Mouse (Mus musculus) right cerebral cortex, postnatal 36 days (tissue): ENCODE data around the gene Umodl1.

ENCODE experiments used
- DNase-seq, 2 experiments: peaks; one replicate each; pipeline ENCODE4 v3.0.0; 2022; ENCODE audit warnings: low spot score in 2 of 2, mixed read lengths in 1 of 2

Gene Umodl1

DNA sequence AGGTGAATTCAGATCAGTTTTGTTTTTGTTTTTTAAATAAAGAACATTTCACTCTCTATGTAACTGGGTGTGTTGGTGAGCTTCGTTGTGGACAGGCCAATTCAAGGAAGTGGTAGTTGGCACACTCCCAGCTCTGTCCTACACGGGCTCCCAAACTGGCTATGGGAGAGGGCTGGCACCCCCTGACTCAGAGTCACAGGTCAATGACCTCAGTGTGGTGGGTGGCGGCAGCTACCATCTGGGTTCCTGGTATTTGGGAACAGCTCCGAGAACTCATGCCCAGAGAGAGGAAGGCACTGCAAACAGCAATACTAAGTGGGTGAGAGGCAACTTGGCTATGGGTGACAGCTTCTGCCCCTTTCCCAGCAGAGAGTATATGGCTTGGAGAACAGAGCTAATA is 83.9 kb downstream of the Umodl1 start:
- DNase-seq: no peak

DNA sequence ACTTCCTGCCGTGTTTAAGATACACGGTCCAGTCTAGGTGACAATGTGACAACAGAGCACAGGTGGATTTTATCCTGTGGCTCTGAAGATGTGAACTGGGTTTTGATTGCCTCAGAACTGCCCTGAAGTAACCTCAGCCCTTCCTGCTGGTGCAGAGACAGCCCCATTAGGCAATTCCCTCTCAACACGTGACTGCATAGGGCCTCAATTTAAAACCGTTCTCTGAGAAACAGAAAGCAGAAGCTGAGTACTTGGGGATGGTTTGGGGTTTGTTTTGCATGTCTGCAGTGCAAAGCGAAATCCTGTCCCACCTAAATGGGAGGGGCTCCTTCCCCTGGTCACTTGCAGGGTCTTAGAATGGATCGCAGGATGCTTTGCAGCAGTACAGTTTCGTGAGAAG is 85.2 kb downstream of the Umodl1 start:
- no peak for DNase-seq

DNA sequence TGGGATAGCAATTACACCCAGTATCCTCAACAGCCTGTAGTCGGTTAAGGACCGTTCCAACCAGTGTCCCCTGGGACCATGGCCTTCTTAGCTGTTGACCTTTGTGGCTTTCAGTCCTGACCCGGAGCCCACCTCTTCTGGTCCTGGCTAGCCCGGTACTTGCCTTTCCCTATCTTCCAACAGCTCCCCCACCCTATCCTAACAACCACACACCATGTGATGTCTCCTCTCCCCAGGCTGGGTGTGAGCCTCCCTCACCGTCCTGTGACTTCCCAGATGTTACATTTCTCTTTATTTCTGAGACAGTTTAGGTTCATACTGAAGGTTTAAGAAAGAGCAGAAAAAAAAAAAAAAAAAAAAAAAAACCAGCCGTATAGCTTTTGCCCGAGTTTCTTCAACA is 86.0 kb downstream of the Umodl1 start:
- no peak for DNase-seq

DNA sequence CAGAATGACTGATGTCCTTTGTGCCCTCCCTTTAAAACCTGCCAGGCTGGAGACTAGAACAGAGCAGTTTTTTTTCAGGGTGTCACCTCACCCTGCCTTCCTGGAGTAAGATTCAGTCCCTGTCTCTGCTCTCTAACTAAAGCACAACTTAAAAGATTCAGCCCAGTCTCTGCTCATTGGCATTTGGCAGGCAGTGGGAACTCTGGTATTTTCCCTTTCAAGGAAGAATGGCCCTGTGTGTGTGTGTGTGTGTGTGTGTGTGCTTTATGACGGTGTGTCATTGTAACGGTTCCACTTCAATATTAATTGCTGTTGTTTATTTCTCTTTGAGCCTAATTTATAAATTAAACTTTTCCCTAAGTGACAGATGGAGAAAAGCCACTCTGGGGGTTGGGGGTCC is 88.3 kb downstream of the Umodl1 start:
- no peak for DNase-seq

DNA sequence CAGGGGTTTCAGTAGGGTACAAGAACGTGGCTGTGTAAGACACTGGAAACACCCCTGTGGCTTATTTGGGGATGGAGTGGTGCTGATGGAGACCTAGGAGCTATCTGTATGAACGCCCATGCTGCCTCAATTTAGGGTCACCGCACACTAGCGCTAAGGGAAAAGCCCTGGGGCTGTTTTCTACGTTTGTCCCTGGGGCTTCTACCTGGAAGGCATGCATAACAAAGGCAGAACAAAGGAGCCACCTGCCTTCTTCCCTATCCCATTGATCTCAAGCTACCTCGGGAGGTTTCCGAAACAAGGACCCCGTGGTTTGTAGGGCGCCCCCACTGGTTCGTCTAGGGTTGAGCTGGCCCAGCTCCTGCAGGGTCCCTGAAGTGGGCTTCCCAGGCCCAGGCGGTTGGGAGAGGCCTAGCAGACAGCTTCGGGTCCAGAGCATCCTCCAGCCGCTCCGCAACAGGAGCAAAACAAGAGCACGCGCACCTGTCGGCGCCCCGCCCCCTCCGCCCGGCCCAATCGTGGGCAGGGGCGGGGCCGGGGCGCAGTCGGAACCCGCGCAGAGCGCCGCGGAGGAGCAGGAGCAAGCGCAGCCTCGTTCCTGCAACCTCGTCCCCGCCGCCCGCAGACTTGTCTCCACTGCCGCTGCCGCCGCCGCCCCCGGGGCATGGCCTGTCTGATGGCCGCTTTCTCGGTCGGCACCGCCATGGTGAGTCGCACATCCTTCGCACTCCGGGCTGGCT is 102.9 kb downstream of the Umodl1 start, which contains the start of gene Abcg1:
Gene Abcg1 (plus strand): TSS at position 525 of the 740 bp plus-strand sequence.
- DNase-seq: peak; percentile 43 to 55

DNA sequence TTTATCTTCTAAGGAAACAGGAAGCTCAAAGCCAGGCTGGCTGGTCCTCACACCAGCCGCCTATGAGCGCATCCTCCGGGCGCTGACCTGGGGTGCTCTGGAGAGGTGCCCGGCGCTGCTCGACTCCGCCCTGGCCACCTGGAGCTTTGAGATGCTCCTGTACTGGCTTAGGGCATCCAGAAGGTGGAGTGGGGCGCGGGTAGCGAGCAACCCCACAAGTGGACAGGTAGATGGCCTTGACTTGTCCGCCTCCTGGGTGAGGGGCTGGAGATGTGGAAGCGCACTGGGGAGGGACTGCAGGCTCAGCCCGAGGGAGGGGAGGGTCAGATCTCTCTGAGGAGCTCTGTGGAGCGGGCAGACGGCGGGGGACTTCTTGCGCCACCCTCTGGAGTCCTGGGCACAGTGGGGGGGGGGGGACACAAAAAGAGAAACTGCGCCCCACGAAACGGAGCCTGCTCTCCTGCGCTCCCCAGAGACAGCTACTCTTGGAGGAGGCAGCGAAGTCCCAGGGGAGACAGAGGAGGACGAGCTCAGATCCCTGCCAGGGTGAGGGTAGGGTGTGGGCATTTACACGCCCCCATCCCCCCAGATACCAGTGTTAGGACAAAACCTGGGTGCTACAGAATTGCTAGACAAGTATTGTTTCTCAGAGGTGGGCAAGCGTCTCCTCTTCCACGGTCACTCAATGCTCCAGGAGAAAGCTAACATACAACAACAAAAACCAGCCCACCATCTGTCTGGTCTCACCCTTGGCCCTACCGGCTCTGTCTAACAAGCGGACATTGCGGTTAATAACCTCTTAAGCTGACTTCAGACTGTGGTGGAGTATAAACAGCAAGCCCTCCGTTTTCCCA is 103.7 kb downstream of the Umodl1 start:
- peak in 1 of 2 experiments; percentile 45 for DNase-seq

DNA sequence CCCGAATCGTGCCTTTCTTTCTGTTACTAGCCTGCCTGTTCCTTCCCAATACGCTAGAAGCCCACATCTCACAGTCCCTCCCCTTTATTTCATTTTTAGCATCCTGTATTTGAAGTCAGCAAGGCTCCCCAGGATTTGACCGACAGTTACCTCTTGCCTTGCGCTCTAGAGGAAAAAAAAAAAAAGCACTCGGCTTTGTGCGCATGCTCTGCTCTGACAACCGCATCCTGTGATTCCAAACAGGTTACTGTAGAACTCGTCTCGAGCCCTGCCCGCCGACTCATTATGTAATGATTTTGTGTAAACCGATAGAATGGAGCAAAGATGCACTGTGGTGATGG is 104.3 kb downstream of the Umodl1 start:
- DNase-seq: peak; percentile 72 to 88

DNA sequence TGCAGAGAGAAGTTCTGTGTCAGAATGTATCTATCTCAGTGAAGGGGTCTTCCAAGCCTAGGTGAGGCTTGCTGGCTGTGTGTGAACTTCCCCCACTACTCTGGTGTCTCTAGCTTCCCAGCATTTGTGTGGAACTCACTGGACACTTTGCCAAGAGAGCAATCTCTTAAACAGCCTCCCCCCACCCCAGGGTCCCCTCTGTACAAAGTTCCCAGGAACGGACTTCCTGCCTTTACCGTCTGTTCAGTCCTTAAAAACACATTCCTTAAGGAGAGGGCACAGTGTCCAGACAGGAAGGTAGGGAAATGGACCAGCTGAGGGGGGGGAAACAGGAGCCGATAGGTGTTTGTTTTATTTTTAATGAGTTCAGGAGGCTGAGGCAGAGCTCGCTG is 105.8 kb downstream of the Umodl1 start:
- DNase-seq: no peak
